Mouse (Mus musculus): ENCODE results near the gene Vrk1.

Vrk1 gene

DNA sequence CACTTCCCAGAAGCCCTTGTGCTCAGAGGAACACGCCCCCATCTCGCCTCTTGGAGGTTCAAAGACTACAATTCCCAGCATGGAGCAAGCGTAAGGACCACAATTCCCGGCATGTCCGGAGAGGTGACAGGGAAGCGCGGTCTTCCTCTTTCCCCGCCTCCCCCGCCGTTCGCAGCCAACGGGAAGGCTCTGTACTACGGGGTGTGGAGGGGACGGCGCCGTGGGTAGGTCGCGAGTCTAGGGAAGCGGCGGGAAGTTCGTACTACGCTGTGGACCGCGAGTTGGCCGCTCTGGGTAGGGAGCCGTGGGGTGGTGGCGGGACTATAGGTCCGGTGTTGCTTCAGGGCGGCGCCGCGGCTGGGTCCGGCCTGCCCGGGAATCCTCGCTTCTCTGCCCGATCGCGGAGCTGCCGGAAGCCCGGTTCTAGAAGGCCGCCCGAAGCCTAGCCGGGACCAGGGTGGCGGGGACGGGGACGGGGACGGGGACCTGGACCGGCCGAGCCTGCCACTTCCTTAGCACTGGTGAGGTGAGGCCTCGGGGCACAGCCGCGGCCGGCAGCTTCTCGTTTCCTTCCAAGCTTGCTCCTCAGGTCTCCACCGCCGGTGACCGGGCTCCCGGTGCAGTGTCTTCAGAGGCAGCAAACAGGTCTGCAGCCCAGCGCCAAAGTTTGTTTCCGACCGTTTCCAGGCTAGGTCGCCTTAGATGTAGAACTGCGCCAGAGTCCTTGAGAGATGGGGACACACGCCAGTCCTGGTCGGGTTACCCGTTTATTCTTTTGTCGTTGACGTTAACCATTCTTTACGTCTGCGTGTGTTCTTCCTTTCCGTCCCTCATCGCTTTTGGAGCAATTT, at the start of gene Vrk1:
TSS of gene Vrk1 (plus strand) at position 164 of the 851 bp plus-strand sequence.
- peak; percentile 95 for DNase-seq (ENCODE audit: low spot score)

DNA sequence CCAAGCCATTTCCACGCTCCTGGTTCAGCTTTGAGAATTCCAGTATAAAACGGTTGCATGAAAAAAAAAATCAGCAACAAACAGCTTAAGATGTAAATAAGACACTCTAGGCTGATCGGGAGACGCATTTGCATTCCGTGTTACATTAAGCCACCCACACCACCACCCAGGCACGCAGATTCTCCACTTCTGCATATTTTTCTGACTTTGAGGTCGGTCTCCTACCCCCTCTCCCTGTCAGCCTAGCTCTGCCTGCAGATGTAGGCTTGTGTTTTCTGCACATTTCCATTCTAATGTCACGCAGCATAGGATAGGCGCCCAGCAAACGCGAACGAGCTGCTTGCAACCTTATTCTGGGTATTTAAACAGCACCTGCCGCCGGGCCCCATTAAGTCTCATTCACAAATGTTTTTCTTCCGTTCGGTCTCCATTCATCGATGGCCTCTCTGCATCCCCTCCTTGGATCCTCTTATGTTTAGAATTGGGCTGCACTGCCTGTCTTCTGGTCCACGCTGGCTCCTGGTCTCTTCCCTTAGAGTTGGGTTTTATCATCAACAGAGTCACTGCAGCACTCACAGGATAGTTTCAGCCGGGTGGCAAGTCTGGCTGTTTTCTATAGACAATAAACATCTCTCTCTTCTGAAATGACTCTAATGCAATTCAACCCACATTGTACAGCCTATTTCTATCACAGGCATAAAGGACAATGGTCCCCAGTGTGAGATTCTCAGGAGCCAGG, 49.3 kb upstream of the Vrk1 start:
- DNase-seq (ENCODE audit: low spot score): no peak

DNA sequence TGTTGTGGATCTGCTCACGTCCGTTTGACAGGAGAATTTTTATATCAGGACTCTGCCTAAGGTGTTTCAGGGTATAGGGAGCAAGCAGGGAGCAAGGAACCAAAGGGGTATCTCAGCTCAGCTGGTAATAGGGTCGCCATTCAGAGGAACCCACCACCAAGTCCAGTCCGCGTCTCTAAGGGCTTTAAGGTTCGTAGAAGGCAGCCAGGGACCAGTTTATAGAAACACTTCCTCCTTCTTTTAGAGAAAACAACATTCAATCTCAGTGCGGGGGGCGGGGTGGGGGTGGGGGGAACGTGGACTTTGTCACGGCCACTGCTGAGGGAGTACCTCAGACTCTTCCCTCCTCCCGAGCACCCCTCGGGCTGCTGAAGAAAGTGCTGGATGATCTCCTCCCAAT, 48.4 kb upstream of the Vrk1 start:
- no peak for DNase-seq (ENCODE audit: low spot score)

DNA sequence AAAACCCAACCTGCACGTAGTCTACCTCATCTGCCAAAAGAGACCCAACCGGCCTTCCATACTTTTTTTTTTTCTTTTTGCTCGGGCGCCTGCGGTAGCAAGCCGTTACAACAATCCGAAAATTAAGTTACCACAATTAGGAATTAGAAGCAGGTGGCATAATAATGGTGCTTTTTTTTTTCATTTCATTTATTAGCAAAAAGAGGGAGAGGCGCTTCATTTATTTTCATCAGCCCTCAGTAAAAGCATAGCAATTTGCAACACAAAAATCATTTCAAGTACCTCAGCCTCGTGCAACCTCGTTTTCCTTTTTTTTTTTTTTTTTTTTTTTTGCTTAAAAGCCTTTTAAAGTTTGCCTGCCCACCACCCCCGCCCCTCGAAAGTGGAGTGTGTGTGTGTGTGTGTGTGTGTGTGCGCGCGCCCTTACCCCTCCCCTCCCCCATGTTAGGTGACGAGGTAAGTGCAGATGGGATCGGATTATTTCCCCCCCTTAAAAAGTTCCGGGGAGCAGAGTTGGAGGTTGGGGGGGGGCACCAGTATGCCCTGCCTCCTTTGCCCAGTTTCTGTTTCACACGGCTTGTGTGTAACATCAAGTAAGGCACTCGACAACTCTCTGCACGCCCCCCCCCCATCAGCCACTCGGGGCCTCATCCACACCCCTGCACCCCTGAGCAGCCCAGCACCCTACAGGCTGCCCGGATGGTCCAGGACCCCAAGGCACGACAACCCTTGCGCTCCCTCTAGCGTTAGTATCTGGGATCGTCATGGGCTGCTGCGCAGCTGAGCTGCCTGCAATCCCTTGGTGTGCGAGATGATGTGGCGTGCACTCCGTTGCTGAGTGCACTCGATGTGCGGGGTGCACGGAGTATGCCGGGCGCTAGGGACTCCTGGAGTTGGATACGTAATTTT, 47.7 kb upstream of the Vrk1 start:
- peak; percentile 89 for DNase-seq (ENCODE audit: low spot score)

DNA sequence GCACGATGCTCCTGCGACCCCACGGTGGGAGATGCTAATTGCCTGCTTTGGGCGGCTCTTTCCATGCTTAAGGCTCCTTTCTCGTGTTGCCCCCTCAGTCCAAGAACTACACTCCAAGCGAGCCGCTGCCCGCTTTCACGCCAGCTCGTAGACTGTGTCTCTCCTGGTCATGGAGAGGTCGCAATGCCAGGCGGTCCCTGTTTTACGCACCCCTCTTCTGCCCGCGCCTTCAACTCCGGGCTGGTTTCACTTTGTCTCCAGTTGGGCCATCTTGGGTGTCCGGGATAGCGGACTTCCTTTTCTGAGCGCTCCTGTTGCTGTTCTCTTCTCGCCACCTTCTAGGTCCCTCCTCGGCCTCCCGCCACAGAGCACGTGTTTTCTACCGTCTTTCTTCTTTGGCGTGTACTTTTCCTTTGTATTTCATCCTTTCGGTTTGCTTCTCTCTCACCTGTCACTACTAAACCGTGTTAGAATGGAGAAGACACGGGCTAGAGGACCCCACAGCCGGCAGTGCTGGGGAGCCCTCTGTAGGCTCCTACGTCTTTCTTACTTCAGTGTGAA, 46.9 kb upstream of the Vrk1 start:
- DNase-seq (ENCODE audit: low spot score): peak; percentile 12

DNA sequence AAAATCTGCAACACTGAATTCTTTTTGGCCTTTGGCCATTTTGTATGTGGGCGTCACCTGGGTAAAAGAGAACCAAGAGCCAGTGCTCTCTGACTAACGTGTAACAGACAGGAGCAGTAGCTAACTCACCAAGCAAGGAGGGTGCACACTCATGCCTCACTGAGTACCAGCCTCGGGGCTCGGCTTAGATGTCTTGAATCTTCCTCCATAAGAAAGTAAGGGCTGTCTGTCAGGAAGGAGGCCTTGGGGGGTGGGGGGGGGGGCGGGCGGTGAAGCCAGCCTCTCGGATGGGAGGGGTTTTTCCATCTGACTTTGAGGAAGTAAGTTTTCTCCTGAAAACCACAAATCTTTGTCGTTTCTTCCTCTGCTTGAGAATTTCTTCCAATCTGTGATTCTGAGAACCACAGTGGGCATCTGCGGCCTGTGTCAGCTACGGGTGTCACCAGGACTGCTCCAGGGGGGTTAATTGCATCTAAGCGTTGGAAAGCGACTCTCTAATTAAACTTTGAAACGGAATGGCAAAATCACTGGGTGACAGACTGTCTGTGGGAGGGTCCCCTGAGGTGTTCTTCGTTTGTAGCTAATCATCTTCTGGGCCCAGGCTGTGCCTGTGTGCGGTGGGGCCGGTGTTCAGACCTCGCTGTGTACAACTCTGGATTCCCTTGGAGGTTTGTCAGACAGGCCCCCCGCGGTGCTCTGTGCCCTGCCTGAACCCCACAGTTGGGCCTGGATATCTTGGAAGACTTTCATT, 43.0 kb upstream of the Vrk1 start:
- DNase-seq (ENCODE audit: low spot score): no peak

DNA sequence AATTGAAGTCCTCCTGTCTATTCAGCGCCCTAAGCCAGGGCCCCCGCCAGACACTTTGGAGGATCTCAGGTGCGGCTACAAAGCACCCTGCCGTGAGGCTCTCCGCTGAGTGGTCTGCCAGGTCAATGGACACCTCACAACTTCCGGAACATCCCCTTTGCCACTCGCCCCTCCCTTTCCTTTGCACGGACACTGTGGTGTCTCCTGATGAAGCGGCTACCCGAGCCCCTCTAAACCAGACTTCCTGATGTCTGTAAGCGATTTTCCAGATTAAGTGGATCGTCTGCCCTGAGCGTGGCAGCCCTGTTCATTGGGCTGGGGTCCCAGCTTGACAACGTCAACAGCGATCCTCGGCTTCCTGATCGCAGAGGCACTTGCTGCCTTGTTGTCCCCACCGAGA, 42.2 kb upstream of the Vrk1 start:
- no peak for DNase-seq (ENCODE audit: low spot score)

DNA sequence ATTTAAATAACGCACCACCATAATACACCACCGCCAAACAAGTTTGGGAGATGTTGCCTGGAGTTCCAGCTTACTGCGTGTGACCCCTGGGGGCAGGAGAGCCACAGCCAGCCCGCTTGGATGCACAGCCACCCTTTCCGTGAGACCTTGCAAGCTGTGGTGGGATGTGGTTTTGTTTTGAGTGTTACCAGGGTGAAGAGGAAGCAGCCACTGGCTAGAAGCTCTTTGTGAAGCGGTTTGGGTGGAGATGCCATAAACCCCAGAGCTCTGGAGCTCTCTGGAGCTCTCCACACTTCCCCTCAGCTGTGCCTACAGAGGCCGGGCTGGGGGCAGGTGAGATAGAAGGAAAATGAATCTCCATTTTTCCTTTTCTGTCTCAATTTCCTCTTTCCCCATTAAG, 38.8 kb upstream of the Vrk1 start:
- no peak for DNase-seq (ENCODE audit: low spot score)

DNA sequence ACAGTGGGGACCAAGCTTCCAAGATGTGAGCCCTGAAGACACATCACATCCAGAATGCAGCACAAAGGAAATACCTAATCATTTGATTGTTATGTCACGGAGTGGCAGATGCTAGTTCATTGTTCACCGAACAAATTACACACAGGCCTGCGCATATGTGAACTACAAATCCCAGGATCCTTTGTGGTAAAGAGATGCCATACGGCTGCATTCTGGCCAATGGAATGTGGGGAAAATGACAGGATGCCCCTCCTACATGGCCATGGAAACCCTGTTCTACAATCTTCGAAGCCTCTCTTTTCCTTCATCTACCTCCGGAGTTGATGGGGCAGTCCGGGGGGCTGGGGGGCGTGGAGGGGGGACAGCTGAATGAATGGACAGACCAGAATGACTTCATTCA, 37.4 kb upstream of the Vrk1 start:
- DNase-seq (ENCODE audit: low spot score): no peak

DNA sequence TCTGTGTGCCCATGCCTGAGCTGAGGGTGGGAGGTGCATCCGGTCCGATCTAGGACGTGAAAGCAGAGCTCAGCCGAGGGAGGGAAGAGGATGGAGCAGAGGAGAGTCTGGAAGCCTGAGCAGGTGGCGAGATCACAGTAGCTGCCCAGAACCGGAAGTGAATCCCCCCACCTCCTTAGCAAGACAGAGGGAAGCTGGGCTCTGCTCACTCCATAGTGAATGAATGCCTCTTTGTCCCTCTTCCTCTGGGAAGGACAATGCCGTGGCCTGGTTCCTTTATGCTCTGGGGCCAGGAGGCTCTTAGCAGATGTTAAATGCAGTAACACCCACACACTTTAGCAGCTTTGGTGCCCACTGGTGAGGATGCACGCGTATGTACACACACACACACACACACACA, 36.3 kb upstream of the Vrk1 start:
- no peak for DNase-seq (ENCODE audit: low spot score)

DNA sequence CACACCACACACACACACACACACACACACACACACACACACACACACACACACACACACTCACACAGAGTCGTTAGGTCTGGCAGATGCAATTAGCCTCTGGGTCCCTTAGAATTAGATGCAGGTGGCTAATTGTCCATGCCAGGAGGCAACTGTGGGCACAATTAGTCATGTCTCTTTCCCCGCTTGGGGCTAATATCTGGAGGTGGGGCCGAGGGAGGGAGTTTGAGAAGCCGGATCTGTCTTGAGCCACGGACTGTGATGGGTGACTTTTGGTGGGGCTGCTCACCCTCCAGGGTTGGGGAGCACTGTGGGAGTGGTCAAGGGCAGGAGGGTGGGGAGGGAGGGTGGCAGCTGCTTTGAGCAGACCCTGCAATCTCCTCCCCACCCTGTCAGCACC, 35.9 kb upstream of the Vrk1 start:
- no peak for DNase-seq (ENCODE audit: low spot score)

DNA sequence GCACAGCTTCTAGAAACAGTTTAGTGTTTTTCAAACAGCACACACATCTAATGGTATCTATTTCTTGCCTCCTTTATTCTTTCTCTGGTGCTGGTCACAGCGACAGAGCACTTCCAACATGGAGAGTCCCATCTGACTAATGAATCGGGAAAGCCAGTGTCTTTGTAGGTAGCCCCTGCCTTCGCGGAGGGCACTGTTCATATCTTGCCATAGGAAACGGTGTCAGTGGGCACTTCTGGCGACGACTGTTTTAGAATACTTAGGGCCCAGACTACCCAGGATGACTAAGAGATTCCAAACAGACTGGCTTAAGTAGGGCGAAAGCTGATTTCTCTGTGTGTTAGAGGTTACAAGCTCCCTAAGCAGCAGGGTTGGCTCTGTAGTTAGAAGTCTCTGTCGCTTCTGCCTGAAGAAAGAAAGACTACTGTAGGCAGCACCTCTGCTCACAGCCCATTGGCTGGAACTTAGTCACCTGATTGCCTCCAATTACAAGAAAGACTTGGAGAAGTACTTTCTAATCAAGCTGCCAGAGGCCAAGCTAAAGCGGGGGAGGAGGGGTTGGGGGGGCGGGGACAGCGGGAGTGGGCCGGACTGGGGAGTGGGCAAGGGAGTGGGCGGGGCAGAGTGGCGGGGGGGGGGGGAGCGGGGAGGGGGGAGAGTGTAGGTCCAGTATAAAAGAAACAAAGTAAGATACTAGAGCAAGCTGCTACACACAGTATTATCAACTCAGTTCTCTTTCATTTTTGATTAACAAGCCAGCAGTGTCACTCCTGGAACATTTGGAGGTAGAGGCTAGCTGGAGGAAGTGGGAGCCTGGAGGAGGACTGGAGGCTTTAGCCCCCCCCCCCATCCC, 28.7 kb upstream of the Vrk1 start:
- DNase-seq (ENCODE audit: low spot score): peak; percentile 25

DNA sequence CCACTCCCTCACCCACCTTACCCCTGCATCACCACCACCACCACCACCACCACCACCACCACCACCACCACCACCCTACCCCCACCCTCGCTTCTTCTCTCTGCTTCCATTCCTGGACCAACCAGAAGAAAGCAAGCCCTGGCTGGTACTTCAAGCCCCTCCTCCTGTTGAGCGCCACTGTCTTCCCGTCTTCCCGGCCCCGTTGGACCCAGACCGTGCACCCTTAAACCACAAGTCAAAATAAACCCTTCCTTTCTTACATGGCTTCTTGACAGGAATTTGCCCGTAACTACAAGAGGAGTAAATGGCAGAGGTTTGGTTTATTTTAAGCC, 28.1 kb upstream of the Vrk1 start:
- DNase-seq (ENCODE audit: low spot score): no peak

DNA sequence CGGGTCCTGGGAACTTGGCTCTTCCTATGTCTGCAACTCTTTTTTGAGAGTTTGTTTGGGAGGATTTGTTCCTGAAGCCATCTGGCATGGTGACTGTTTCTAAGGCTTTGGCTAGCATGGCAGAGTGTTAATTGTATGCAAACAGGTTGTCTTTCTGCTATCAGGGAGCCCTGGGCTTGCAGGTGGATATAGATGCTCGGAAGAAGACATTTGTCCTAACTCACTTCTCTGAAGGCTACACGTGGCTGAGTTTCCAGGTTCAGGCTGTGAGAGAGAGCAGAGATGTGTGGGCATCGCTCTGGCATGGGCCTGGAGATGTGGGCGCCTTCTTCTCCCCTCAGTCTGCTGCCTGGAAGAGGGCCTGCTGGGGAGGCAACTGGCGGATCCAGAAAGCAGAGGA, 27.4 kb upstream of the Vrk1 start:
- DNase-seq (ENCODE audit: low spot score): no peak

DNA sequence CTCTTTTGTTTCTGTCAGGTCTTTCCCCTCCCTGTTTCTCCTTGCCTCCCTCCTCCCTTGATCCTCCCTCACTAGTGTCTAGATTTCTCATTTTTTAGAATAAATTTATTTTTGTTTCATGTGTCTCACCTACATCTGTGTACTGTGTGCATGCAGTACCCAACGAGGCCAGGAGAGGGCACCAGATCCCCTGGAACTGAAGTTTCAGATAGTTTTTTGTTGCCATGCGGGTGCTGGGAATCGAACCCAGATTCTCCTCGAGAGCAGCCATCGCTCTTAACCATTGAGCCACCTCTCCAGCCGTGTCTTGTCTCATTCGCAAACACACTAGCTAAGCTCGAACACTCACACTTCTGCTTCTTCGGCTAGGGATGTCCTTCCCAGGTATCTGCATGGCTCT, 26.5 kb upstream of the Vrk1 start:
- DNase-seq (ENCODE audit: low spot score): no peak

DNA sequence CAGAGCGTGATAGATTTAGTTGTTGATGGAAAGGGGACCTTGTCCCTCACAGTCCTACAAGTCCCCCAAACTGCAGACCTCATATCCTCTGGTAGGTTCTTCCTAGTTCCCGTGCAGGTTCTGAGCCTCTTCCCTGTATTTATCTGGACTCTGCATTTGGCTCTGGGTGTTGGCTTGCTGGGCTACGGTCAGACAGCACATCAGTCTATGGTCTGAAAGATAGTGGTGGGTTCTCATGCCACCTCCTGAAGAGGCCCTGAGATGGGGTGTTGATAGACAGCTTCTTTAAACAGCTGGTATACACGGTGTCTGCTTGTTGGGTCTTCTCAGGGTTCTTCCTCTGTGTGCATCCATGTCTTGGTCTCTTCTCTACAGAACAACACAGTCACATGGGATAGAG, 21.6 kb upstream of the Vrk1 start:
- DNase-seq (ENCODE audit: low spot score): no peak

DNA sequence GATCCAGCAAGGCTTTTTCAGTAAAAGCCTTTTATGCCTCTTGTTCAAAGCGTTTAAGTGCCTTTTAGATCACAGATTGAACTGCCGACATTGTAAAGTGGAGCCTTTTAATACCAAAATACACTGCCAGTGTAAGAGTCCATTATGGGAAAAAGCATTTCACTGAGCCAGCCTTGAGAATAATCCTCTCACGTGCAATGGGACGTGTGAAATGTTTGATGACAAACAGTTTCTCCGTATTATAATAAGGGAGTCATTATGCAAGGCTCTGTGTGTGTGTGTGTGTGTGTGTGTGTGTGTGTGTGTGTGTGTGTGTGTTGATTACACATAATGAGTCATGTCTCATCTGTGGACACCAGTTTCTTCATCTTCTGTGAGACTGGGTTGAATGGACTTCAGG, 17.3 kb upstream of the Vrk1 start:
- DNase-seq (ENCODE audit: low spot score): no peak

DNA sequence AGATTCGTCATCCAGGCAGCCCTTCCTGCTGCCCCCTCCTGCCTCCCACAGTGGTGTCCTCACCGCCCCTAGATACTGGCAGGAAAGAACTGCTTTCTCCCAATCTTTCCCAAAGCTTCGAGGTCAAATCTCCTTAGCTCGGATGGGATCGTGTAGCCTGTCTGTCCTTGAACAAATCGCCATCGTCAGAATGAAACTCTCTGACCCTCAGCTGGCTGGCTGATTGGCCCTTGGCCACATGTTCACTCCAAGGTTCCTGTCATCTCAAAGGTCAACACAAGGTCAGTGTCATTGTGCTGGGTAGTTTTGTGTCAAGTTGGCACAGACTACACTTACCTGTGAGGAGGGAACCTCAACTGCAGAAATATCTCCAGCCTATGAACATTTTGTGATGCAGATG, 16.7 kb upstream of the Vrk1 start:
- no peak for DNase-seq (ENCODE audit: low spot score)

DNA sequence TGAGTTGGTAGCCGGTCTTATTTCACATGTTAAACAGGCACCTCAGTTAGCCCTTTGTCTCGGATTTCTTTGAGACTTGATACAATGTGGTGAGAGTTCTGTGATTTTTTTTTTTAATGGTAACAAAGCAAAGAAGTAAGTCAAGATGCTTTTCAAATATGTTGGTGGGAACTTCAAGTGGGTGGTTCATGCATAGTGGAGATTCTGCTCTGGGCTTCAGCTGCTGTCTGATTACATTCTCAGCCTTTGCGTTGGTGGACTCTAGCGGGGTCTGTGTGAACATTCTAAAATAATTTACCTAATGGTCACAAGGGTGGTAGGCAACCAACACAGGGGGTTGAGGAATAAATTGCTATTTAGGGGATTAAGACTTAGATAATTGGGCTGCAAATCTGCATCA, 14.1 kb upstream of the Vrk1 start:
- DNase-seq (ENCODE audit: low spot score): no peak

DNA sequence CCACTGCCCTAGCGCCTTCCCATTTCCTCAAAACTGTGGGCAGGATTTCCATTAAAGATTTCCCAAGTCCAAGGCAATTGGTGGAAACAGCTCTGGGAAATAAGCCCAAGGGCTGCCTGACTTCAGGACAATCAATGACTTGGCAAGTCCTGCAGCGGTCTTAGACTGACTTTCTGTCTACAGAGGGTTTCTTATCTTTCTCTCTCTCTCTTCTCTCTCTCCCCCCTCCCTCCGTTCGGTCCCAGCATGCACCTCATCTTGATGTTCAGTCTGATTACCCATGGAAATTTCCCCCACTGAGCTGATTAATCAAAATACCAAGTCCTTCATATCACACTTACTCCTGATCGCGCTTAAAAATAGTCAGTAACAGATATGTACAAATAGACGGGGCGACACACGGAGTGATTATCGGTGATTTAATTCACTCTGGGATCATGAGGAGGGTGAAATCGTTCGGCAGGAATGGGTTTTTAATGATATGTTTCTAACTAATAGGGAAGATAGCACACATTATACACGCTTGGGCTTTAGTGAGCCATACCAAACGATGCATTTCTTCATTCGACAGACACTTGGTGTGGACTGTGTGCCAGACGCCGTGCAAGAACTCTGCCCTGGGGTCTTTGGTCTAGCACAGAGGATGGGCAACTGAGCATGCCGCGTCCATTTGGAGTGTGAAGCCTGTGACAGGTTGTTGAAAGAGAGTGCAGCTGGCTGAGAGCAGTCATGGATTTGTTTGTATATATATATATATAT, 12.8 kb upstream of the Vrk1 start:
- no peak for DNase-seq (ENCODE audit: low spot score)

Data from urinary bladder, postnatal 14 days (tissue).